Mouse (Mus musculus): ENCODE results near the gene Dnm3. TPM values are rescaled to one million over a fixed set of nuclear protein-coding genes. Genes with fewer than 3 reads are reported as not detected.
A peak's percentile ranks its signal among the peaks of the same experiment; 100 is the strongest.

Dnm3 gene
- polyA plus RNA-seq, 1 experiment from 2014 or later, result 67.6 TPM

DNA sequence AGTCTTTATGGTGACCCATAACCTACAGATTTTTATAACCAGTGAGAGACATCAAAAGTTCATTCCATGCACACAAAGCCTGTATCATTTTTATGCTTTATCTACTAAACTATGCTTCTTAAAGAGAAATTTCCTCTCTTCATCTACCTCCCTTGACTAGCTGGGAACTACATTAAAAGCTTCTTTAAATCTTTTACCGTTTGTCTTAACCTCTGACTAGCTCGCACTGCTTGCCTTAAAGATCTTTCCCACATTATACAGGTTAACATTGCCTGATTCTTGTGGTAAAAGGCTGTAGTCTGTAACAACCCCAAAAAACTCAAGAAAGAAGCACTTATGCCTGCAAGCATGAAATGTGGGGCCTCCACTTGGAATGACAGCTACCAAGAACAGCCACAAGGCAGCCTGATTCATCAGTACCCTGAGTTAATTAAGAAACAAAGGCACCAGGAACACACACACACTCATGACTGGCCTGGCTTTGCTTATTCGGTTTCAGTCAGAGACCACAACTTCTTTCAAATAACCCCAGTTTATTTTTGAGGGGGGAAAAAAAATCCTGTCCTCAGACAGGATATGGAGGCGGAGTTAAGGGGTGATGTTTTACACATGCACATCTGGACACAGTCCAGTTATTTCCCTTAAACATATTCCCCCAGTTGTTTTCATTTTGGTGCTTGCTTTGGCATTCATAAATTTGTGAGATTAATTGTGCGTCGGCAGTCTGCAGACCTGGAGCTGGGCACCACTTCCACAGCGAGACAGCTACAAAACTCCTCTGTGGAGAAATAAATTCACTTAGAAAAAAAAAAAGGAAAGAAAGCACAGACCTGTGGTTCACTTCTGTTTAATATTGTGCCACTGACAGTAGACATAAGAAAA lies 291.1 kb downstream of the Dnm3 start:
- Histone ChIP-seq H3K4me1 (peaks cover 16% of the 10 kb centered on the region), H3K4me3 (no peak overlapping the region), H3K9ac (no peak overlapping the region), H3K9me3 (no peaks in the 10 kb centered on the region), H3K27me3 (replicated peaks) (no peaks in the 10 kb centered on the region), H3K4me2 (no peak overlapping the region), H3K27ac (0 out of 2 replicates have a peak overlapping the region, but pooled peaks have one; percentile 29), H3K36me3 (replicated peaks) (no peaks in the 10 kb centered on the region)
- ATAC-seq (replicated peaks), result no peak
- WGBS, result 71% methylated on average over 7 of the region's 7 CpGs

DNA sequence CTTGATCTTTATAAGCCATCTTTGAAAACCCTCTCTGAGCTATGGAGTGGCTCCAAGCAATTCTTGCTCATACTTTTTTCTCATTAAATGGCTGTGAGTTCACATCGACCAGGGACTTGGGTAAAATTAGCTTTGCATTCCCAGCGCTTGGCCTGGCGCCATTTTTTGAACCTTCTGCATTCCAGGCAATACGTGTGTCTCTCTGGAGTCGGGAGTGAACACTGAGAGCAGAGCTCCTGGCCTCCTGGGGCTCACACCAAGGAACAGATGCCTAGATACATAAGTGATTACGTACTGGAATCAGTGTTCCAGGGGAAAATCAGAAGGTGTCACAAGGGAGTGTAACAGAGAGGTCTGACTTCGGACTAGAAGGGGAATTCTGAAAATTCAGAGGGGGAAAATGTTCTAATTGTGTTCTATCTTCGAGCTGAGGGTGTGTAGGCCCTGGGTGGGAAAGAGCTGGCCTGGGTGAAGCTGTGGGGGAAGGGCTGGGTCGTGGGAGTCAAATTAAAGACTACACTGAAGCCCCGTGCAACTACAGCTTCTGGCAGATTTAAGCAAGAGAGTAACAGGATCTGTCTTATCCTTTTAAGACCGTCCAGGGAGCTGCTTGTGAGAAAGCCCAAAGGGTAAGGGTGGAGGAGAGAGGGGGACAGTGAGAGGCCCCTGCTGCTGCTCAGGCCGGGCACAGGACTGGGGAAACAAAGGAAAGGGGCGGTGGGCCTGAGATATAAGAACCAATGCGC lies 293.7 kb downstream of the Dnm3 start:
- Histone ChIP-seq H3K4me2 (no peak overlapping the region), H3K4me1 (peaks cover 16% of the 10 kb centered on the region), H3K36me3 (replicated peaks) (no peaks in the 10 kb centered on the region), H3K27ac (peak overlapping the region; percentile 50; the same call in 1 of the 2 replicates), H3K9ac (no peak overlapping the region), H3K9me3 (no peaks in the 10 kb centered on the region), H3K27me3 (replicated peaks) (no peaks in the 10 kb centered on the region), H3K4me3 (no peak overlapping the region)
- ATAC-seq (replicated peaks), result peak; percentile 61
- WGBS, result 35% methylated on average over 14 of the region's 14 CpGs

DNA sequence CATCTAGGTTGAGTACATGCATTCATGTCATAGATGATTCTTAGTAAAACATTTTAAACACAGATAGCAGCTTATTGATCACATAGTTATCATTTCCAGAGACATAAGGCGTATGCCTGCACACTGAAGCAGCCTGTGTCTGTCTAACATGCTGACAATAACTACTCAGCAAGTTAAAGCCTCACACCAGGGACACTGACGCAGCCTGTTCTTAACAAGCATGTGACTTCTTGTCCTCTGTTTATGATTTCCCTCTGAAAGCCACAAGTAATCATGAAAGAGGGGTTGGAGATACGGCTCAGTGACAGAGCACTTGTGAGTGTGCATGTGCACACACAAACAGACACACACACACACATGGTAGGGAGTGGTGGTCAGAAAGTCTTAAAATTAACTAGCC lies 294.4 kb downstream of the Dnm3 start:
- H3K4me2 ChIP-seq, result no peak overlapping the region
- peaks cover 16% of the 10 kb centered on the region for H3K4me1 ChIP-seq
- peak; percentile 18; the same call in 1 of the 2 replicates for ATAC-seq (replicated peaks)
- H3K36me3 ChIP-seq (replicated peaks), result no peaks in the 10 kb centered on the region
- no peaks in the 10 kb centered on the region for H3K27me3 ChIP-seq (replicated peaks)
- H3K27ac ChIP-seq, result no peak overlapping the region
- H3K9me3 ChIP-seq, result no peaks in the 10 kb centered on the region
- H3K9ac ChIP-seq, result no peak overlapping the region
- no peak overlapping the region for H3K4me3 ChIP-seq
- 57% methylated on average over 3 of the region's 3 CpGs for WGBS

DNA sequence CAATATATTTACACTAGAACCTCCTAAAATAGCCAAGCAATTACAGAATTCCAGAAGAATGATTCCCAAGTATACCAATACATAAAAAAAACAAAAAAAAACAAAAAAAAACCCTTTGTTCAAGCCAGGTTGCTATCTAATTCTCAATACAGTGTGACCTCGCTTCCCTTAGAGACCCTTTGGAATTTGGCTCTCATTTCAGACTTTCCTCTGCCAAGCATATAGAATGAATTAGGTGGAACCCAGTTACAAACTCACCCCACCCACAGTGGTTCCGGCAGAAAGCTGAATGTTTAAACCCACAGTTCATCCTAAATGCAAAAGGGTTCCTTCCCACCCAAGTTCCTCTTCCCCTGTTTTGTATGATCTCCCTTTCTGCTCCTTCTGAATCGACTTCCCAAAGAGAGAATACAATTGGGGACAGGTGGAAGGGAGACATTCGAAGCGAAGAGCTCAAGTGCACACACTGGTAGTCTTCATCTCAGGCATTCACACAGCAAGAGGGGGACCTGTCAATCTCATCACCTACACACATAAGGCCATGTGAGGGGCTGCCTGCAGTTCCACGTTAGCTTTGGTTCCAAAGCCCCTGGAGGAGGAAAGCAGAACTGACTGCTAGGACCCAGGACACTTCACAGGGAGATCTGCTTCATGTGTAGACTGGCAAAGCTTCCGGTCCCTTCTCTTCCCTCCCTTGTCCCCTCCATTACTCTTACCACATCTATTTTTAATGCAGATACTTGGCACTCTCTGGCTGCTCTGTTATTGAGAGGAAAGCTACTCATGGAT lies 296.5 kb downstream of the Dnm3 start:
- Histone ChIP-seq H3K9ac (no peak overlapping the region), H3K4me1 (peaks cover 10% of the 10 kb centered on the region), H3K27me3 (replicated peaks) (no peaks in the 10 kb centered on the region), H3K27ac (no peak overlapping the region), H3K4me2 (no peak overlapping the region), H3K9me3 (no peaks in the 10 kb centered on the region), H3K4me3 (no peak overlapping the region), H3K36me3 (replicated peaks) (no peaks in the 10 kb centered on the region)
- ATAC-seq (replicated peaks), result no peak
- 67% methylated on average over 7 of the region's 7 CpGs for WGBS

DNA sequence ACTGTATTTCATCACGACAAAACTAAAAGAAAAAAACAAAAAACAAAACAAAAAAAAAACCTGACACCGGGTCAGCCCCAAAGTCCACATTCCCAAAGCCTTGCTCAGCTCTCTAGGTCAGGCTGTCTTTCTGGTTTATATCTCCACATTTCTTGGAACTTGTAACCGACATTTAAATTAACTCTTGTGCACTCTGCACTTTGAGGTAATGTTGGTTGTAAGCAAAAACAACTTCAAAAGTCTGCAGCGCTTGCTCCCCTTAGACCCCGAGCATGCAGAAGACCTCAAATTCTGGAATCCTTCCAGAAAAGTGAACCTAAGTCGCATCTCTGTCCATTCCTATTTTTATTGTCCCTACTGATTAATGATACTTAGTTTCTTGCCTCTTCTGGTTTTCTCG lies 297.4 kb downstream of the Dnm3 start:
- Histone ChIP-seq H3K9me3 (no peaks in the 10 kb centered on the region), H3K4me1 (peaks cover 10% of the 10 kb centered on the region), H3K9ac (no peak overlapping the region), H3K36me3 (replicated peaks) (no peaks in the 10 kb centered on the region), H3K27ac (no peak overlapping the region), H3K4me3 (no peak overlapping the region), H3K27me3 (replicated peaks) (no peaks in the 10 kb centered on the region), H3K4me2 (no peak overlapping the region)
- ATAC-seq (replicated peaks), result no peak
- 84% methylated on average over 7 of the region's 7 CpGs for WGBS

DNA sequence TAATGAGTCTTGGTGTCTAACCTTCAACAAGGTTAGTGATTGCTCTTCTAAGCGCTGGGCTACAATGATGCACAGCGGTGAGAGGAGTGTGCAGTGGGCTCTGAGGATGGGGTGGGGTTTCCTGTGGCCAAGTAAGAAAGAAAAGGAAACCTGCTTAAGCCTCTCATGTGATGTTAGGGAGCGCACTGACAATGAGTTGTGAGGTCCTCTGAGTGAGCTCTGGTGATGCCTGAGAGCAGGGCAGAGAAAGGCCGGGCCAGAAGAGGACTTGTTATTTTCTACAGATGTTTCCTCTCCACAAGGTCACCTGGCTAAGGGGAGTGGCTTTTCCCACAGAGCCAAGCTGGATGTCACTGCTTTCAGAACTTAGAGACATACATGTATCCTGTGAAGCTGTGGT lies 298.4 kb downstream of the Dnm3 start:
- ATAC-seq (replicated peaks), result no peak
- H3K27ac ChIP-seq, result no peak overlapping the region

DNA sequence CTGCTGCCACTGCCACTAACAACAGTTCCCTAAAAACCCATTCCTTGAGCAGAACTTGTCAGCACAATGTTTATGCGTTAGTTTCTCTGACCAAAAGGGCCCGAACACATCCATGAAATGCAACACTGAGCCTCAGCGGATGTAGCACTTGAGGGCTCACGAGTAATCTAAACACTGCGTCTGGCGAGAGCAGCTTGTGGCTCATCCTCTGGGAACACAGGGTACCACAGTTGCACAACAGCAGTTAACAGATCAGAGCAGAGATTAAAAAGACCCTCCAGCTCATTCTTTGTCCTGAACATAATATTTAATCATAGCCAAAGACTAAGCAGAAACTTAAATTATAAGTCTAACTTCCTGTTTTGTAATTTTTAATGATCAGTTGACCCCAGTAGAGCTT lies 305.0 kb downstream of the Dnm3 start:
- 63% methylated on average over 6 of the region's 6 CpGs for WGBS
- H3K36me3 ChIP-seq (replicated peaks), result no peaks in the 10 kb centered on the region
- H3K9me3 ChIP-seq, result no peaks in the 10 kb centered on the region
- H3K4me1 ChIP-seq, result no peaks in the 10 kb centered on the region
- no peak for ATAC-seq (replicated peaks)
- no peaks in the 10 kb centered on the region for H3K27me3 ChIP-seq (replicated peaks)
- H3K4me3 ChIP-seq, result no peak overlapping the region
- H3K9ac ChIP-seq, result no peak overlapping the region
- H3K4me2 ChIP-seq, result no peak overlapping the region
- no peak overlapping the region for H3K27ac ChIP-seq

More for the DNA sequence above, 298.4 kb downstream of the Dnm3 start:
- Histone ChIP-seq H3K9ac (no peak overlapping the region), H3K27me3 (replicated peaks) (no peaks in the 10 kb centered on the region), H3K36me3 (replicated peaks) (no peaks in the 10 kb centered on the region), H3K4me3 (no peak overlapping the region), H3K4me2 (no peak overlapping the region), H3K9me3 (no peaks in the 10 kb centered on the region), H3K4me1 (peaks cover 7% of the 10 kb centered on the region)
- WGBS, result 94% methylated on average over 4 of the region's 4 CpGs

DNA sequence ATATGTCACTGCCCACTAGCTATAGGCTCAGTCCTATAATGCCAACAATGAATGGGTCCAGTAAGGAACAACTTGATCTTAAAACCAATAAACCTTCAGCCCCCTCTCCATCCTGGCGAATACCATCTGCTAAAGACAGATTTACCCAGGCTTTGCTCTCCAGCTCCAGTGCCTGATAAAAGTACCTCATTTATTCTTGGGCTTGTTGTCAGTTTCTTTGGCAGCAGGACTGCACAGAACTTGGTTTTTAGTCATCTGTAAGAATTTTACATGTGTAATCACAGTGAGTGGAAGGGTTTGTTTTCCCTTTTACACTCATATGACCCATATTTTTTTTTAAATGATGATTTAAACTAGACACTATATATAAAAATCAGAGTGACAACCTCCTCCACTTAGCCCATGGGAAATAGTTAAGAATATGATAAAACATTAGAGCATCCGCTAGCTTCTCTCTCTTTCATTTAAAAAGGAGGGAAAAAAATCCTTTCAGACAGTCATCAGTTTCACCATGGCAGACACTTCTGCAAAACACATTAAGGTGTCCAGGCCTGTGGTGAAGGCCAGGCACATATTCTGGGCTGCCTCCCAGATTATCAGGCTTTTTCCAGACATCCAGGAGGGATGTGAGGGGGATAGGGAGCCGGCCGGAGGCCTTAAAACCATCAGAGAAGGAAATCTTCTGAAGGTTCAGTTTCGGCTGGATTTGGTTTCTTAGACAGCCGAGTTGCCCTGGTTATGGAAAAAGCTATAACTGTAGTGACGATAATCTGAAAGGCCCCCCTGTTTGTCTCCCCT lies 313.9 kb downstream of the Dnm3 start:
- Histone ChIP-seq H3K9ac (no peak overlapping the region), H3K27ac (no peak overlapping the region), H3K36me3 (replicated peaks) (no peaks in the 10 kb centered on the region), H3K9me3 (no peaks in the 10 kb centered on the region), H3K4me2 (no peak overlapping the region), H3K4me3 (no peak overlapping the region), H3K4me1 (no peaks in the 10 kb centered on the region), H3K27me3 (replicated peaks) (no peaks in the 10 kb centered on the region)
- WGBS, result 84% methylated on average over 7 of the region's 7 CpGs
- ATAC-seq (replicated peaks), result no peak

DNA sequence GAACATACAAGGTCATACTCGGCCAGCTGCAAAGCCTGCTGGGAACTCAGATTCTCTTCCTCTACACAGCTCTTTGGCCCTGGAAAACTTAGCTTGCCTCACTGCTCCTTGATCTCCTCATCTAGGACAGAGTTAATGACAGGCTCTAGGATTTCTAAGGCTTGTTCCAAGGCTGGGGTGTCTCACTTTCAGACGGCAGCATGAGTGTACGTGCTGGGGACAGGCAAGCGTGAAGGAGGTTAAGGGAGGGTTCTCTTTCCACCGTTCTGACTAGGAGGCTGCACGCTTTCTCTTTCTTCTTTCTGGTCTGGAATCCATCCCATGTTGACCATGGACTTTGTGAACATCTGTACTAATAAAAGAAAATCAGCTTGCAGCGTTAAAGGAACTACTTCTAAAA lies 315.2 kb downstream of the Dnm3 start:
- Histone ChIP-seq H3K9me3 (no peaks in the 10 kb centered on the region), H3K9ac (no peak overlapping the region), H3K27me3 (replicated peaks) (no peaks in the 10 kb centered on the region), H3K27ac (no peak overlapping the region), H3K4me3 (no peak overlapping the region), H3K36me3 (replicated peaks) (no peaks in the 10 kb centered on the region), H3K4me1 (no peaks in the 10 kb centered on the region), H3K4me2 (no peak overlapping the region)
- 83% methylated on average over 7 of the region's 7 CpGs for WGBS
- no peak for ATAC-seq (replicated peaks)

DNA sequence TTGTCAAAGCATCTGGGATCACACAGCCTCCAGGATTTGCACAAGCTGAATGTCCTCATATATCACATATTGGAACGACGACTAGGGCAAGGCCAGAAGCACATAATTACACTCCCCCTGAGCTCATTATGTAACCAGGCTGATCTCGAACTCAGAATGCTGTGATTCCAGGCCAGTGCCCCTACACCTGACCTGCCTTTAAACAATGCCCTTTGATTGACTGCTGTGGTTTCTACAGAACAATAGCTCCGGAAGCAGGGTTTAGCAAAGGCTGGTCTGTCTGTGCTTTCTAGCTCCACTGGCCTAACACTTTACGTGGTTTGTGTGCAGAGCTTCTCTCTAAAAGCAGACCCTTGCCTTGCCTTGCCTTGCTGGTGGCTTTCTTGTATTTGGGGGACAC lies 315.6 kb downstream of the Dnm3 start:
- H3K9ac ChIP-seq, result no peak overlapping the region
- H3K27me3 ChIP-seq (replicated peaks), result no peaks in the 10 kb centered on the region
- H3K27ac ChIP-seq, result no peak overlapping the region
- ATAC-seq (replicated peaks), result no peak
- 41% methylated on average over 5 of the region's 5 CpGs for WGBS
- H3K9me3 ChIP-seq, result no peaks in the 10 kb centered on the region
- H3K4me1 ChIP-seq, result no peaks in the 10 kb centered on the region
- no peaks in the 10 kb centered on the region for H3K36me3 ChIP-seq (replicated peaks)
- no peak overlapping the region for H3K4me3 ChIP-seq
- H3K4me2 ChIP-seq, result no peak overlapping the region

DNA sequence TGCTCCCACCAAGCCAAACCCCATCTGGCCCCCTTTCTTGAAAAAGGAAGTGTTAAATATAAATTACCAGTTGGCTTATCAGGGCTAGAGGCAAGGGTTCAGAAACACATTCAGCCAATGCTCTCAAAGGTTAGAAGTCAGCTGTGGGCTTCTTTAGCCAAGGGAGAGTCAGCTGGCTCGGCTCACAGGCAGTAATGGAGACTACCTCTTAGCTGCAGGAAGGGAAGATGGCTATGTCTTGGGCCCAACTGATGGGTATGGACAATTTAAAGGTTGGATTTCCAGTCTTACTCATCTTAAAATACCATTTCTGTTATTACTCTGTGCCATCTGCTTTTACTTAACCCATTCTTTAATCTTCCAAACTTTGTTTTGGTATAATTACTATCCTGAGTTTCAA lies 317.1 kb downstream of the Dnm3 start:
- Histone ChIP-seq H3K4me3 (no peak overlapping the region), H3K27me3 (replicated peaks) (no peaks in the 10 kb centered on the region), H3K9me3 (no peaks in the 10 kb centered on the region), H3K36me3 (replicated peaks) (no peaks in the 10 kb centered on the region), H3K4me2 (no peak overlapping the region), H3K4me1 (no peaks in the 10 kb centered on the region), H3K9ac (no peak overlapping the region), H3K27ac (no peak overlapping the region)
- no peak for ATAC-seq (replicated peaks)
- WGBS, result 69% methylated on average over 1 of the region's 1 CpGs
